Mouse (Mus musculus) liver, embryonic 16.5 days (tissue): ENCODE data around the gene Numa1. TPM values are rescaled to one million over a fixed set of nuclear protein-coding genes. Genes with fewer than 3 reads are reported as not detected.

ENCODE experiments used
- ATAC-seq: fragments of 200-750 bp; cut with Nextera tagmentation; 2 replicates; pipeline ENCODE4 v1.8.0; 2017; ENCODE audit warnings: low read depth, mild to moderate bottlenecking, moderate number of reproducible peaks, moderate library complexity
- H3K27ac ChIP-seq: fragments of 300-500 bp; sonication (generic); 2 replicates; pipeline ENCODE4 v1.5.1; 2014; ENCODE audit warnings: mild to moderate bottlenecking, low read length
- H3K27me3 ChIP-seq: fragments of 300-500 bp; sonication (generic); 2 replicates; pipeline ENCODE4 v1.6.1; 2014; ENCODE audit warnings: low read depth, low read length, mixed read lengths; ENCODE audit not compliant: control insufficient read depth, insufficient read depth
- H3K36me3 ChIP-seq: fragments of 300-500 bp; sonication (generic); 2 replicates; pipeline ENCODE4 v1.6.1; 2014; ENCODE audit warnings: mild to moderate bottlenecking; ENCODE audit not compliant: control insufficient read depth, insufficient read depth
- H3K4me1 ChIP-seq: fragments of 300-500 bp; sonication (generic); 2 replicates; pipeline ENCODE4 v1.6.1; 2014; ENCODE audit warnings: low read depth, low read length, mixed read lengths; ENCODE audit not compliant: control insufficient read depth
- H3K4me2 ChIP-seq: fragments of 300-500 bp; sonication (generic); 2 replicates; pipeline ENCODE4 v1.6.1; 2014; ENCODE audit warnings: low read depth, low read length, mixed read lengths
- H3K4me3 ChIP-seq: fragments of 300-500 bp; sonication (generic); 2 replicates; pipeline ENCODE4 v1.5.1; 2014; ENCODE audit warnings: low read depth, mild to moderate bottlenecking, low read length
- H3K9ac ChIP-seq: fragments of 300-500 bp; sonication (generic); 2 replicates; pipeline ENCODE4 v1.6.1; 2014; ENCODE audit warnings: low read depth, low read length
- H3K9me3 ChIP-seq: fragments of 300-500 bp; sonication (generic); replicated peaks from 2 replicates; pipeline ENCODE4 v1.6.1; 2016; ENCODE audit warnings: low read length; ENCODE audit not compliant: control insufficient read depth
- WGBS: fragments of 180-500 bp; shearing (Covaris S2); extraction: QIAGEN DNeasy Blood & Tissue Kit; methylation state at CpG from one replicate; pipeline ENCODE4 v1.1.7; 2014; ENCODE audit not compliant: insufficient replicate concordance; 5-methylcytosine and 5-hydroxymethylcytosine counted together
- polyA plus RNA-seq: library from polyadenylated mRNA; unstranded; fragments of >200 nt; fragmentation: Nextera tagmentation; extraction: Ambion mirVana; gene quantifications from 2 replicates; pipeline ENCODE4 v1.2.1, GENCODE M21; 2015

The Numa1 gene
- polyA plus RNA-seq: 32.1 and 32.5 TPM in 2 replicates

DNA sequence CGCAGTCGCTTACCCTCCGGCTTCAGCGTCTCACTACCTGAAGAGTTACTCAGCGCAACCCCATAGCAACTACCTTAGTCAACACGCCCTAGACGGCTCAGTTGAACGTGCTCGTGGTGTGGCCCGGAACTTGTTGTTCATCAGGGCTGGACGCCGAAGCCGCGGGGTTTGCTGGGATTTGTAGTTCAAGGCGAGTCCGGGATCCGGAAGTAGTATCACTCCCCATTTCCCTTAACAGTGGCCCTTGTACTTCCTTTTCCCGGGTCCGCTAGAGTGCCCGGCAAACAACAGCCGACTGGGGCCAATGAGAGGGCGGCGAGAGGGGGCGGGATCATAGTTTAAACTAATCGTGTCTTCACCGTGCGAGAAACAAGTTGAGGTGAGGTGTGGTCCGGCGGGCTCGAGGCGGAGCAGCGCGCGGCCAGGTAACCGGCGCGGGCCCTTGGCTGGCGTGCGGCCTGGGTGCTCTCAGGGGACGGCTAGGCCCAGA lies at the start of gene Numa1, which contains the start of gene Lrrc51:
TSS of gene Numa1 (plus strand) at position 361 of the 490 bp plus-strand sequence.
TSS of gene Lrrc51 (minus strand) at position 145 of the 490 bp plus-strand sequence.
- Histone ChIP-seq H3K27me3 (no peaks in the 10 kb centered on the region), H3K4me2 (peak within 1 kb of the TSS; percentile 91), H3K9me3 (no peaks in the 10 kb centered on the region), H3K4me1 (peaks cover 31% of the 10 kb centered on the region), H3K27ac (peak within 1 kb of the TSS; percentile 93), H3K4me3 (peak within 1 kb of the TSS; percentile 81), H3K9ac (peak within 1 kb of the TSS; percentile 89), H3K36me3 (no peaks in the 10 kb centered on the region)
- WGBS: under 1% methylated on average over 40 of the region's 40 CpGs
- peak; percentile 97 for ATAC-seq

GRCm38 (mm10) chr7:101884160-101884559 lies 49.8 kb upstream of the Numa1 start:
- no peak for ATAC-seq
- WGBS: 72% methylated on average over 4 of the region's 4 CpGs

DNA sequence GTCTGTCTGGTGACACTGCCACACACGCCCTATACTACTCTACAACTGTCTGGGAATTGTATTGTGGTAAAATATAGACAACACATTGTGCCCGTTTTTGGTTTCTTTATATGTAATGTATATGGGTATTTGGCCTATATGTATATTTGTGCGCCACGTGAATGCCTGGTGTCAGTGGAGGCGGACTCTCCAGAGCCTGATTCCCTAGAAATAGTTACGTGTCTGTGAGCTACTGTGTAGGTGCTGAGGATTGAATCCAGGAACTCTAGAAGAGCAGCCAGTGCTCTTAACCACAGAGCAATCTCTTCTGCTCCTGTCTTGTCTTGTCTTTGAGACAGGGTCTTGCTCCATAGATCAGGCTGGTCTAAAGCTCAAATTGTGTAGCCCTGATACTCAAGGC lies 47.6 kb upstream of the Numa1 start:
- Histone ChIP-seq H3K36me3 (no peaks in the 10 kb centered on the region), H3K4me3 (no peak overlapping the region), H3K4me2 (no peak overlapping the region), H3K27ac (no peak overlapping the region), H3K27me3 (no peaks in the 10 kb centered on the region), H3K9me3 (no peaks in the 10 kb centered on the region), H3K9ac (no peak overlapping the region), H3K4me1 (no peaks in the 10 kb centered on the region)
- WGBS: 66% methylated on average over 6 of the region's 6 CpGs
- no peak for ATAC-seq

More at GRCm38 (mm10) chr7:101884160-101884559, 49.8 kb upstream of the Numa1 start:
- H3K4me3 ChIP-seq: no peak overlapping the region
- no peak overlapping the region for H3K9ac ChIP-seq
- no peak overlapping the region for H3K27ac ChIP-seq
- H3K36me3 ChIP-seq: no peaks in the 10 kb centered on the region
- H3K4me2 ChIP-seq: no peak overlapping the region
- no peaks in the 10 kb centered on the region for H3K9me3 ChIP-seq
- H3K4me1 ChIP-seq: no peaks in the 10 kb centered on the region
- H3K27me3 ChIP-seq: no peaks in the 10 kb centered on the region

DNA sequence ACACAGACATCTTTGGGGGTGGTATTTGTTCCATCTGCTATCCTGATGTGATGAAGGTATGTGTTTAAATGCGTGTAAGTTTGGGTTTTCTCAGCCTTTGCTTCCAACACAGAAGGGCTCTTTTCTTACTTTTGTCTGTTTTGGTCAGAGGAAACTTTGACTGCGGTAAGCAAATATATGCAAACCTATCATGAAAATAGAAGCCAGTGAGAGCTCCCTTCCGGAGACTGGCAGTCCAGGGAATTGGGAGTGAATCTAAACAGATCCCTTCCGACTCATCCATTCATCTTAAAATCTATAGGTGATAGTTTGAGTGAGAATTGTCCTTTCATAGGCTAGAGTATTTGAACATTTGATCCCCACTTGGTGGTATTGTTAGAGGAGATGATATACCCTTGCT lies 45.5 kb upstream of the Numa1 start:
- Histone ChIP-seq H3K4me2 (no peak overlapping the region), H3K9ac (no peak overlapping the region), H3K4me1 (no peaks in the 10 kb centered on the region), H3K4me3 (no peak overlapping the region), H3K27me3 (no peaks in the 10 kb centered on the region), H3K27ac (no peak overlapping the region), H3K9me3 (no peaks in the 10 kb centered on the region), H3K36me3 (no peaks in the 10 kb centered on the region)
- no peak for ATAC-seq
- whole genome bisulfite sequencing: 68% methylated on average over 4 of the region's 4 CpGs

GRCm38 (mm10) chr7:101895695-101896094 lies 38.2 kb upstream of the Numa1 start:
- no peak for ATAC-seq
- peak overlapping the region; percentile 55 for H3K27ac ChIP-seq
- peak overlapping the region; percentile 47 for H3K9ac ChIP-seq
- no peaks in the 10 kb centered on the region for H3K9me3 ChIP-seq
- H3K4me2 ChIP-seq: peak overlapping the region; percentile 71
- no peaks in the 10 kb centered on the region for H3K27me3 ChIP-seq
- H3K4me3 ChIP-seq: peak overlapping the region; percentile 72
- H3K36me3 ChIP-seq: no peaks in the 10 kb centered on the region
- 26% methylated on average over 9 of the region's 9 CpGs for whole genome bisulfite sequencing
- H3K4me1 ChIP-seq: peaks cover 9% of the 10 kb centered on the region

GRCm38 (mm10) chr7:101896104-101897066 lies 37.5 kb upstream of the Numa1 start:
- peak overlapping the region; percentile 85 for H3K27ac ChIP-seq
- H3K9me3 ChIP-seq: no peaks in the 10 kb centered on the region
- no peaks in the 10 kb centered on the region for H3K27me3 ChIP-seq
- H3K4me1 ChIP-seq: peaks cover 9% of the 10 kb centered on the region
- H3K36me3 ChIP-seq: no peaks in the 10 kb centered on the region
- under 1% methylated on average over 57 of the region's 57 CpGs for WGBS
- peak; percentile 95 for ATAC-seq
- peak overlapping the region; percentile 71 for H3K4me2 ChIP-seq
- H3K4me3 ChIP-seq: peak overlapping the region; percentile 72
- peak overlapping the region; percentile 66 for H3K9ac ChIP-seq

GRCm38 (mm10) chr7:101900331-101901097 lies 33.4 kb upstream of the Numa1 start:
- Histone ChIP-seq H3K27me3 (no peaks in the 10 kb centered on the region), H3K4me1 (peaks cover 12% of the 10 kb centered on the region), H3K36me3 (no peaks in the 10 kb centered on the region), H3K4me3 (no peak overlapping the region), H3K27ac (no peak overlapping the region), H3K4me2 (no peak overlapping the region), H3K9ac (no peak overlapping the region), H3K9me3 (no peaks in the 10 kb centered on the region)
- WGBS: 78% methylated on average over 16 of the region's 16 CpGs
- no peak for ATAC-seq

DNA sequence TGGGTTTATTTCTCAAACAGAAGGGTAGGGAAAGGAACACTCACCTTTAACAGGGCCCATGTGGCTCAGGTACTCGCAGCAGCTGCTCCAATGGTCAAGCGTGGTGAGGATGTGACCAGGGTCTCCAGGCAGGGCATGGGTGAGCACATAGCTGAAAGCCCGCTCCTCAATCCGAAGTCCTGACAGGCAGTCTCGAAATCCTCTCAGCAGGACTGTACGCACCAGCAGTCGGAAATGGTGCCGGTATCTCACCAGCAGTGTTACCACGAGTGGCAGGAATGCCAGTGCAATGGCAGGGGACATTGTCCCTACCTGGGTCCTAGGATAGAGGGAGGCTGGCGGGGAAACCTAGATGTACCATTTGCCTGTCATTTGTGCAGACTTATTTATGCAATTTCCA lies 31.9 kb upstream of the Numa1 start:
- 81% methylated on average over 10 of the region's 10 CpGs for WGBS
- Histone ChIP-seq H3K36me3 (no peaks in the 10 kb centered on the region), H3K9ac (no peak overlapping the region), H3K27ac (no peak overlapping the region), H3K4me3 (no peak overlapping the region), H3K4me1 (peaks cover 15% of the 10 kb centered on the region), H3K9me3 (no peaks in the 10 kb centered on the region), H3K27me3 (no peaks in the 10 kb centered on the region), H3K4me2 (no peak overlapping the region)
- no peak for ATAC-seq
